Mouse (Mus musculus) midbrain, embryonic 16.5 days (tissue): ENCODE data around the gene Galnt10. TPM values are rescaled to one million over a fixed set of nuclear protein-coding genes. Genes with fewer than 3 reads are reported as not detected.

Experiments
- ATAC-seq: fragments of 200-750 bp; cut with Nextera tagmentation; 2 replicates; pipeline ENCODE4 v1.8.0; 2017; ENCODE audit warnings: moderate TSS enrichment
- H3K27ac ChIP-seq: fragments of 300-500 bp; sonication (generic); 2 replicates; pipeline ENCODE4 v1.5.1; 2014; ENCODE audit warnings: mild to moderate bottlenecking, low read length, mixed read lengths
- H3K27me3 ChIP-seq: fragments of 300-500 bp; sonication (generic); 2 replicates; pipeline ENCODE4 v1.6.1; 2014; ENCODE audit warnings: low read depth, low read length, mixed read lengths; ENCODE audit not compliant: control insufficient read depth, insufficient read depth
- H3K36me3 ChIP-seq: fragments of 300-500 bp; sonication (generic); 2 replicates; pipeline ENCODE4 v1.6.1; 2014; ENCODE audit warnings: mild to moderate bottlenecking, low read length, moderate library complexity, mixed read lengths; ENCODE audit not compliant: control insufficient read depth, insufficient read depth
- H3K4me1 ChIP-seq: fragments of 300-500 bp; sonication (generic); 2 replicates; pipeline ENCODE4 v1.6.1; 2014; ENCODE audit warnings: mild to moderate bottlenecking, low read length, mixed read lengths; ENCODE audit not compliant: control insufficient read depth, insufficient read depth
- H3K4me2 ChIP-seq: fragments of 300-500 bp; sonication (generic); 2 replicates; pipeline ENCODE4 v1.6.1; 2014; ENCODE audit warnings: mild to moderate bottlenecking, low read length, mixed read lengths
- H3K4me3 ChIP-seq: fragments of 300-500 bp; sonication (generic); 2 replicates; pipeline ENCODE4 v1.5.1; 2014; ENCODE audit warnings: low read depth, mild to moderate bottlenecking, low read length, moderate library complexity, mixed read lengths
- H3K9ac ChIP-seq: fragments of 300-500 bp; sonication (generic); 2 replicates; pipeline ENCODE4 v1.6.1; 2014; ENCODE audit warnings: low read depth, low read length, mixed read lengths
- H3K9me3 ChIP-seq: fragments of 300-500 bp; sonication (generic); replicated peaks from 2 replicates; pipeline ENCODE4 v1.6.1; 2014; ENCODE audit warnings: mild to moderate bottlenecking, low read length, mixed read lengths; ENCODE audit not compliant: control insufficient read depth, poor library complexity, severe bottlenecking
- WGBS: fragments of 180-500 bp; shearing (Covaris S2); extraction: QIAGEN DNeasy Blood & Tissue Kit; methylation state at CpG from one replicate; pipeline ENCODE4 v1.1.7; 2014; 5-methylcytosine and 5-hydroxymethylcytosine counted together
- polyA plus RNA-seq: library from polyadenylated mRNA; unstranded; fragments of >200 nt; fragmentation: Nextera tagmentation; extraction: Ambion mirVana; gene quantifications from 2 replicates; pipeline ENCODE4 v1.2.1, GENCODE M21; 2015

Galnt10 gene
- polyA plus RNA-seq, 1 experiment from 2014 or later, result 14.8 TPM

- ATAC-seq, result no peak
- Histone ChIP-seq H3K9ac (no peak overlapping the region), H3K36me3 (no peaks in the 10 kb centered on the region), H3K9me3 (no peaks in the 10 kb centered on the region), H3K4me1 (0 out of 2 replicates have a peak, but pooled peaks cover 3% of the 10 kb centered on the region), H3K4me3 (no peak overlapping the region), H3K4me2 (no peak overlapping the region), H3K27ac (no peak overlapping the region), H3K27me3 (no peaks in the 10 kb centered on the region)
- WGBS, result 92% methylated on average over 9 of the region's 9 CpGs
Observed at GRCm38 (mm10) chr11:57672995-57673394, 27.8 kb downstream of the Galnt10 start.

GRCm38 (mm10) chr11:57673977-57674687 lies 28.9 kb downstream of the Galnt10 start:
- 86% methylated on average over 12 of the region's 12 CpGs for WGBS
- ATAC-seq, result no peak

GRCm38 (mm10) chr11:57677261-57677660 lies 32.0 kb downstream of the Galnt10 start:
- Histone ChIP-seq H3K9ac (no peak overlapping the region), H3K4me2 (no peak overlapping the region)
- no peak for ATAC-seq

More at GRCm38 (mm10) chr11:57673977-57674687, 28.9 kb downstream of the Galnt10 start:
- no peak overlapping the region for H3K4me2 ChIP-seq
- H3K9me3 ChIP-seq, result no peaks in the 10 kb centered on the region
- no peak overlapping the region for H3K4me3 ChIP-seq
- no peaks in the 10 kb centered on the region for H3K36me3 ChIP-seq
- H3K4me1 ChIP-seq, result peaks cover 6% of the 10 kb centered on the region; the same call in 1 of the 2 replicates
- H3K27ac ChIP-seq, result no peak overlapping the region
- no peaks in the 10 kb centered on the region for H3K27me3 ChIP-seq
- H3K9ac ChIP-seq, result no peak overlapping the region

DNA sequence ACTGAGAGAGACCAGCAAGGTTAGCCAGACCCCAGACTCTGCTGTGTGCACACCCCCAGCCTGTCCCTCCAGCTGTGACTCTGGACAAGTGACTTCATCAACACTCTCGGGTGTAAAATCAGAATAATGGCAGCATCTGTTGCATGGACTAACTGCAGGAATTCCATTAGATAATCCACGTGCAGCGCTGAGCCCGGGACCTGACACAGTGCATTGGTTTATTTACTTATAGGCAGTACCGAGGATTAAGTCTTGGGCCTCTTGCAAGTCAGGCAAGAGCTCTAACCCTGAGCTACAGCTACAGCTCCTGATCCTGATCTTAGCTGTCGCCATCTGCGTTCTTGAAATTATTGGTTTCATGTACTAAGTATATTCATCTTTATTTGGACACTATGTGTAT lies 37.3 kb downstream of the Galnt10 start:
- H3K9me3 ChIP-seq, result no peaks in the 10 kb centered on the region
- 23% methylated on average over 7 of the region's 7 CpGs for WGBS
- no peaks in the 10 kb centered on the region for H3K27me3 ChIP-seq
- ATAC-seq, result no peak
- H3K4me1 ChIP-seq, result peaks cover 25% of the 10 kb centered on the region
- H3K27ac ChIP-seq, result no peak overlapping the region
- H3K4me2 ChIP-seq, result no peak overlapping the region
- no peak overlapping the region for H3K4me3 ChIP-seq
- H3K9ac ChIP-seq, result no peak overlapping the region
- H3K36me3 ChIP-seq, result no peaks in the 10 kb centered on the region

More at GRCm38 (mm10) chr11:57677261-57677660, 32.0 kb downstream of the Galnt10 start:
- H3K27ac ChIP-seq, result no peak overlapping the region
- H3K36me3 ChIP-seq, result no peaks in the 10 kb centered on the region
- no peaks in the 10 kb centered on the region for H3K9me3 ChIP-seq
- 65% methylated on average over 3 of the region's 3 CpGs for WGBS
- peaks cover 9% of the 10 kb centered on the region; the same call in 1 of the 2 replicates for H3K4me1 ChIP-seq
- no peak overlapping the region for H3K4me3 ChIP-seq
- no peaks in the 10 kb centered on the region for H3K27me3 ChIP-seq

GRCm38 (mm10) chr11:57683125-57683524 lies 37.9 kb downstream of the Galnt10 start:
- no peak overlapping the region for H3K27ac ChIP-seq
- no peaks in the 10 kb centered on the region for H3K36me3 ChIP-seq

GRCm38 (mm10) chr11:57683931-57684330 lies 38.7 kb downstream of the Galnt10 start:
- Histone ChIP-seq H3K4me2 (no peak overlapping the region), H3K27me3 (no peaks in the 10 kb centered on the region), H3K4me3 (no peak overlapping the region), H3K9me3 (no peaks in the 10 kb centered on the region), H3K9ac (no peak overlapping the region), H3K4me1 (peaks cover 22% of the 10 kb centered on the region), H3K27ac (no peak overlapping the region), H3K36me3 (no peaks in the 10 kb centered on the region)
- ATAC-seq, result no peak
- 47% methylated on average over 8 of the region's 8 CpGs for WGBS

More at GRCm38 (mm10) chr11:57683125-57683524, 37.9 kb downstream of the Galnt10 start:
- Histone ChIP-seq H3K27me3 (no peaks in the 10 kb centered on the region), H3K4me1 (peaks cover 25% of the 10 kb centered on the region), H3K9ac (no peak overlapping the region), H3K9me3 (no peaks in the 10 kb centered on the region), H3K4me2 (no peak overlapping the region), H3K4me3 (no peak overlapping the region)
- no peak for ATAC-seq
- WGBS, result 73% methylated on average over 12 of the region's 12 CpGs

GRCm38 (mm10) chr11:57684891-57685290 lies 39.6 kb downstream of the Galnt10 start:
- no peaks in the 10 kb centered on the region for H3K9me3 ChIP-seq
- H3K36me3 ChIP-seq, result no peaks in the 10 kb centered on the region
- ATAC-seq, result no peak
- no peak overlapping the region for H3K4me3 ChIP-seq
- peaks cover 26% of the 10 kb centered on the region for H3K4me1 ChIP-seq
- WGBS, result 24% methylated on average over 5 of the region's 5 CpGs
- H3K27ac ChIP-seq, result no peak overlapping the region; the same call in 1 of the 2 replicates
- no peak overlapping the region for H3K4me2 ChIP-seq
- H3K27me3 ChIP-seq, result no peaks in the 10 kb centered on the region
- no peak overlapping the region for H3K9ac ChIP-seq

GRCm38 (mm10) chr11:57685689-57686454 lies 40.6 kb downstream of the Galnt10 start:
- WGBS, result 20% methylated on average over 10 of the region's 10 CpGs
- H3K4me3 ChIP-seq, result no peak overlapping the region
- H3K27ac ChIP-seq, result peak overlapping the region; percentile 5; the same call in 1 of the 2 replicates
- ATAC-seq, result peak; percentile 39; the same call in 1 of the 2 replicates
- H3K9me3 ChIP-seq, result no peaks in the 10 kb centered on the region
- no peaks in the 10 kb centered on the region for H3K27me3 ChIP-seq
- no peaks in the 10 kb centered on the region for H3K36me3 ChIP-seq
- peaks cover 26% of the 10 kb centered on the region for H3K4me1 ChIP-seq
- H3K9ac ChIP-seq, result no peak overlapping the region
- H3K4me2 ChIP-seq, result no peak overlapping the region; the same call in 1 of the 2 replicates

GRCm38 (mm10) chr11:57686797-57687196 lies 41.6 kb downstream of the Galnt10 start:
- Histone ChIP-seq H3K4me2 (no peak overlapping the region), H3K27ac (no peak overlapping the region), H3K27me3 (no peaks in the 10 kb centered on the region), H3K9me3 (no peaks in the 10 kb centered on the region), H3K4me1 (peaks cover 24% of the 10 kb centered on the region), H3K9ac (no peak overlapping the region), H3K4me3 (no peak overlapping the region), H3K36me3 (no peaks in the 10 kb centered on the region)
- WGBS, result 74% methylated on average over 12 of the region's 12 CpGs
- ATAC-seq, result no peak
